Mouse (Mus musculus): Measurements from ENCODE around the gene Spint2. TPM values are rescaled to one million over a fixed set of nuclear protein-coding genes. Genes with fewer than 3 reads are reported as not detected.

Spint2 gene
- polyA plus RNA-seq, 1 experiment from 2014 or later, result 98.5 TPM

DNA sequence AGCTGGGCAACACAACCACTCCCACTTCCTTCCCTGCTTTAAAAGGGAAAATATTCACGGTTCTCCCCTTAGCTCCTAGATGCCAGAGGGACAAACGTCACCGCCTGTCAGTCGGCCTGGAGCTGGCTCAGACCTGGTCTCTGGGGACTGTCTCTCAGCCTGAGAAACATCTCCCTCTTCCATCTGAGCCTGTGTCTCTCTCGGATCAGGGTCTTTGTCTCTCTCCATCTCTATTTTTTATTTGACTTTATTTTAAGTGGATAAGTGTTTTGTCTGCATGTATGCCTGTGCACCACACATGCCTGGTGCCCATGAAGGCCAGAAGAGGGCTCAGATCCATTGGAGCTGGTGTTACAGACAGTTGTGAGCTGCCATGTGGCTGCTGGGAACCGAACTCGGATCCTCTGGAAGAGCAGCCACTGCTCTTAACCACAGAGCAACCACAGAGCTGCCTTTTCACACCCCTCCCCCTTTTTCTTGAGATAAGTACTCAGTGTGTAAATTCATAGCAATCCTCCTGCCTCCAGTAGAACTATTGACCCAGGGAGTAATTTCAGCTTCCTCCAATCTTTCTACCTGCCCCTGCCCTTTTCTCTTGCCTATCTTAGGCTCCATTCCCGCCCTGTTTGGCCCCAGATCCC lies 10.9 kb upstream of the Spint2 start:
- WGBS, result 24% methylated on average over 8 of the region's 8 CpGs
- H3K9ac ChIP-seq (ENCODE audit: low read length), result no peak overlapping the region; the same call in 1 of the 2 replicates
- peak overlapping the region; percentile 46 to 75 for H3K27ac ChIP-seq (replicated peaks in 1 of 2; ENCODE audit: control insufficient read depth in 1 of 2, insufficient read depth in 1 of 2, low read depth in 2 of 2, low read length in 2 of 2)
- H3K36me3 ChIP-seq (ENCODE audit: control insufficient read depth, insufficient read depth, low read length), result no peaks in the 10 kb centered on the region
- H3K27me3 ChIP-seq (ENCODE audit: control insufficient read depth, insufficient read depth, low read length), result peaks cover 12% of the 10 kb centered on the region
- H3K9me3 ChIP-seq (ENCODE audit: control insufficient read depth, low read length), result no peaks in the 10 kb centered on the region
- ATAC-seq (ENCODE audit: insufficient number of reproducible peaks, insufficient read depth, low FRiP score, low read depth), result no peak
- H3K4me3 ChIP-seq (ENCODE audit: control insufficient read depth in 1 of 2, insufficient read depth in 1 of 2, low read depth in 1 of 2, low read length in 2 of 2), result no peak overlapping the region
- H3K4me2 ChIP-seq (ENCODE audit: low read length), result peak overlapping the region; percentile 22
- peaks cover 14 to 20% of the 10 kb centered on the region in 2 experiments; a peak in 3 of 4 replicates for H3K4me1 ChIP-seq (ENCODE audit: control insufficient read depth in 2 of 2, insufficient read depth in 2 of 2, low read length in 2 of 2)

DNA sequence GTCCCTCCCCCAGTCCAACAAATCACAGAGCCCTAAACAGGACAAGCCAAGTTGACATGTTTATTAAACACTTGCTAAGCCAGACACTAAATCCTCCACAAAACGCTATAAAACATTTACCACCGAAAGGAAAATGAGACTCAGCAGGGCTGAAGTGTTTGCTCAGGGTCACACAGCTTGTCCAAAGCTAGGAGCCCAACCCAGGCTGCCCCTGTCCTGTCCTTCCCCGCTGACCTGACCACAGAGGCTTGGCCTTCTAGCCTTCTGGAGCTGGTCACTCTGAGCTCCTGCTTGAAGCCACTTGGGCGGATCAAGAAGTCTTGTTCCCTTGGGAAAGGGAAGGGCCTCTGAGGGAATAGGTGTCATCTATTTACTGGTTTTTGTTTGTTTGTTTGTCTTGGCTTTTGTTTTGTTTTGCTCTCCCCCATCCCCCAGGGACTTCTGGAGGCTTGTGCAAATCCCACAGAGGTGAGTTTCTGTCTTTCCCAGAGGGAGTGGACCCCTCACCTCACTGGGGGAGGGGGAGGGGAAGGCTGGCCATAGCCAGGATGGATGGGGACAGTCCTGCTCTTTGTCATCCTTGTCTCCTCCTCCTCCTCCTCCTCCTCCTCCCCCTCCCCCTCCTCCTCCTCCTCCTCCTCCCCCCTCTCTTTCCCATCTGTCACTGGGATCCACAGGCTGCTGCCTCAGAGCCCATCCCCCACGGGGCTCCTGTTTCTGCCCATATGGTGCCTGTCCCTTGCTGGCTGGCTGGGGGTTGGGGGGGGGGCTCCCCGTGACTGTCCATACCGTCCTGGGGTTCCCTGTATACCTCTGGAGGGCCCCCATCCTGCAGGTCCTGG lies 10.1 kb upstream of the Spint2 start:
- H3K27ac ChIP-seq (replicated peaks in 1 of 2; ENCODE audit: control insufficient read depth in 1 of 2, insufficient read depth in 1 of 2, low read depth in 2 of 2, low read length in 2 of 2), result peak overlapping the region in 1 of 2 experiments; percentile 75; a peak in 3 of 4 replicates
- H3K9ac ChIP-seq (ENCODE audit: low read length), result no peak overlapping the region
- no peak overlapping the region for H3K4me3 ChIP-seq (ENCODE audit: control insufficient read depth in 1 of 2, insufficient read depth in 1 of 2, low read depth in 1 of 2, low read length in 2 of 2)
- ATAC-seq (ENCODE audit: insufficient number of reproducible peaks, insufficient read depth, low FRiP score, low read depth), result no peak
- peaks cover 15% of the 10 kb centered on the region for H3K27me3 ChIP-seq (ENCODE audit: control insufficient read depth, insufficient read depth, low read length)
- H3K9me3 ChIP-seq (ENCODE audit: control insufficient read depth, low read length), result no peaks in the 10 kb centered on the region
- H3K36me3 ChIP-seq (ENCODE audit: control insufficient read depth, insufficient read depth, low read length), result no peaks in the 10 kb centered on the region
- WGBS, result 51% methylated on average over 6 of the region's 7 CpGs
- H3K4me1 ChIP-seq (ENCODE audit: control insufficient read depth in 2 of 2, insufficient read depth in 2 of 2, low read length in 2 of 2), result peaks cover 14 to 20% of the 10 kb centered on the region in 2 experiments; a peak in 3 of 4 replicates
- H3K4me2 ChIP-seq (ENCODE audit: low read length), result peak overlapping the region; percentile 22

DNA sequence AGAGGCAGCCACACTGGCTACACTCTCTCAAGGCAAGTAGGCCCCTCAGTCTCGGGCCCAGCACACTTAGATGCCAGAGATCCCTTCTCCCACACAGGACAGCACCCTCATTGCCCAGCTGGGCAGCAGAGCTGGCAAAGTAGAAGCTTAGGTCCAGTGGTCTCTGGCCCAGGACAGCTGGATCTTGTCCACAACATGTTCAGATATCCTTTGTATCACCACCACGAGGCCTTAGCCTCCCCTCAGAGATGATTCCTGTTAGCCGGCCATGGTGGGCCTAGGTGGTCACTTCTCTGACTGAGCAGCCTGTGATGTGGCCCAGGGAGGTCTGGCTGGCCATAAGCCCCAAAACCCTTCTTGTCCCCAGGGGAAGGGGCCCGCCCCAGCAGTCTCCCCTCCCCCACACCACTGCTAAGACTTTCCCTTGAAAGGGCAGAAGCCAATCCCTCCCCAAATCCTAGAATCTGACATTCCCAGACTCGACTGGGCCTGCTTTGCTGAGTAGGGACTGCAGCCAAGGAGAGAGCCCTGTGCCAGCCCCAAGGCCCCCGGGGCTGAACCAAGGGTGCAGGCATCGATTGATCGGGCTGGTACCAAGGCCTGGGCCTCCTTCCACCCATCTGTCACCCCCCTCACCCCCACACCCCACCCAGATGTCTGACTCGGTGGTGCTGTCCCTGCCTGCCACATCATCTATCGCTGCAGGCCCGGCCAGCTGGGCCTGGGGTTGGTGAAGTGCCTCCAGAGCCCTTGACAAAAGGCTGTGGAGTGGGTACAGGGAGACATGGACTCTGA lies 9.2 kb upstream of the Spint2 start:
- Histone ChIP-seq H3K27ac (replicated peaks in 1 of 2; ENCODE audit: control insufficient read depth in 1 of 2, insufficient read depth in 1 of 2, low read depth in 2 of 2, low read length in 2 of 2) (peak overlapping the region in 1 of 2 experiments; percentile 57; a peak in 2 of 4 replicates), H3K27me3 (ENCODE audit: control insufficient read depth, insufficient read depth, low read length) (peaks cover 21% of the 10 kb centered on the region), H3K36me3 (ENCODE audit: control insufficient read depth, insufficient read depth, low read length) (no peaks in the 10 kb centered on the region), H3K9ac (ENCODE audit: low read length) (no peak overlapping the region), H3K4me1 (ENCODE audit: control insufficient read depth in 2 of 2, insufficient read depth in 2 of 2, low read length in 2 of 2) (peaks cover 14 to 20% of the 10 kb centered on the region in 2 experiments; a peak in 3 of 4 replicates), H3K4me3 (ENCODE audit: control insufficient read depth in 1 of 2, insufficient read depth in 1 of 2, low read depth in 1 of 2, low read length in 2 of 2) (no peak overlapping the region), H3K9me3 (ENCODE audit: control insufficient read depth, low read length) (no peaks in the 10 kb centered on the region), H3K4me2 (ENCODE audit: low read length) (peak overlapping the region; percentile 83; the same call in 1 of the 2 replicates)
- ATAC-seq (ENCODE audit: insufficient number of reproducible peaks, insufficient read depth, low FRiP score, low read depth), result no peak
- WGBS, result 58% methylated on average over 11 of the region's 11 CpGs

DNA sequence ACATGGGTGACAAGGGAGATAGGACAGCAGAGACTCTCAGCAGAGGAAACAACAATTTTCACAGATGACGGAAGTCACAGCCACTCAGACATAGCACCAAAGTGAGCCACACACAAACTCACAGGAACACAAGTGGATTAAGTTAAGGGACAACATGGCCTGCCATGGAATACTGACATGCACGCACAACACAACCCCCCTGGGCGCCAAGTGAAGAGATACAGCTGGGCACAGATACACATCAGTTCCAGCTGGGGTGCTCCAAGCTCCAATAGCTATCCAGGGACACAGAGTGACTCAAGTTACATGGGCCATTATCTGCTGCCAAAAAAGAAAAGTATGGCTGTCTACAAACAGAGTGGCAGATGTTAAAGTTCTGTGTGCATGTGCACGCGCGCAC lies 8.1 kb upstream of the Spint2 start:
- Histone ChIP-seq H3K27me3 (ENCODE audit: control insufficient read depth, insufficient read depth, low read length) (peaks cover 21% of the 10 kb centered on the region), H3K27ac (replicated peaks in 1 of 2; ENCODE audit: control insufficient read depth in 1 of 2, insufficient read depth in 1 of 2, low read depth in 2 of 2, low read length in 2 of 2) (0 out of 4 replicates have a peak overlapping the region, but pooled peaks of 1 of the 2 experiments have one; percentile 14), H3K9ac (ENCODE audit: low read length) (peak overlapping the region; percentile 65)

DNA sequence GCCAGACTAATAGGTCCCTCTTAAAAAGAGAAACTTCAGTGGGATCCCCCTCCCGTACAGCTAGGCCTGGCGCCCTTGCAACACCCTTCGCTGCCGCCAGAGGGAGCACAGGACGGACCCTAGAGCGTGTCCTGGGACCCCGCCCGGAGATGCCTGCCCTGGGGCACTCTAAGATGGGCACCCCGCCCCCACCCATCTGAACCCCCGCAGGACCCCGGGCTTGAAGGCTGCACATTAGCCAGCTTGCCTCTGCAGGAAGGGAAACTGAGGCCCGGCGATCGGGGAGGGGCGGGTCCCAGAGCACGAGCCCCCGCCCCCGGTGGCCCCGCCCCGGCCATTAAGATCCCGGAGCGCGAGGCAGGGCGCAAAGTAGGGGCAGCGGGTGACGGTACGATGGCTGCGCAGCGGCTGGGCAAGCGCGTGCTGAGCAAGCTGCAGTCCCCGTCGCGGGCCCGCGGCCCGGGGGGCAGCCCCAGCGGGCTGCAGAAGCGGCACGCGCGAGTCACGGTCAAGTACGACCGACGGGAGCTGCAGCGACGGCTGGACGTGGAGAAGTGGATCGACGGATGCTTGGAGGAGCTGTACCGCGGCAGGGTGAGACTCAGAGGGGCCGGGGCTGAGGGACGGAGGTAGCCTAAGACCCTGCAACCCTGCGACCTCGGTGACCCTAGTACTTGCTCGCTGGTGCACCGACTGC lies 7.4 kb upstream of the Spint2 start, which contains the start of gene Ppp1r14a:
Gene Ppp1r14a (plus strand): TSS at position 367 of the 697 bp plus-strand sequence.
- ATAC-seq (ENCODE audit: insufficient number of reproducible peaks, insufficient read depth, low FRiP score, low read depth), result peak; percentile 26; the same call in 1 of the 2 replicates
- 2% methylated on average over 55 of the region's 59 CpGs for WGBS
- H3K27me3 ChIP-seq (ENCODE audit: control insufficient read depth, insufficient read depth, low read length), result peaks cover 21% of the 10 kb centered on the region
- H3K4me2 ChIP-seq (ENCODE audit: low read length), result peak within 1 kb of the TSS; percentile 83
- H3K4me1 ChIP-seq (ENCODE audit: control insufficient read depth in 2 of 2, insufficient read depth in 2 of 2, low read length in 2 of 2), result peaks cover 14 to 20% of the 10 kb centered on the region in 2 experiments; a peak in 3 of 4 replicates
- no peaks in the 10 kb centered on the region for H3K36me3 ChIP-seq (ENCODE audit: control insufficient read depth, insufficient read depth, low read length)
- peak within 1 kb of the TSS; percentile 51 to 56 for H3K4me3 ChIP-seq (ENCODE audit: control insufficient read depth in 1 of 2, insufficient read depth in 1 of 2, low read depth in 1 of 2, low read length in 2 of 2)
- H3K27ac ChIP-seq (replicated peaks in 1 of 2; ENCODE audit: control insufficient read depth in 1 of 2, insufficient read depth in 1 of 2, low read depth in 2 of 2, low read length in 2 of 2), result 0 out of 4 replicates have a peak within 1 kb of the TSS, but pooled peaks of 1 of the 2 experiments have one; percentile 14
- peak within 1 kb of the TSS; percentile 65 for H3K9ac ChIP-seq (ENCODE audit: low read length)
- H3K9me3 ChIP-seq (ENCODE audit: control insufficient read depth, low read length), result no peaks in the 10 kb centered on the region

More for the DNA sequence above, 8.1 kb upstream of the Spint2 start:
- peaks cover 14 to 20% of the 10 kb centered on the region in 2 experiments; a peak in 3 of 4 replicates for H3K4me1 ChIP-seq (ENCODE audit: control insufficient read depth in 2 of 2, insufficient read depth in 2 of 2, low read length in 2 of 2)
- H3K9me3 ChIP-seq (ENCODE audit: control insufficient read depth, low read length), result no peaks in the 10 kb centered on the region
- peak overlapping the region; percentile 83 for H3K4me2 ChIP-seq (ENCODE audit: low read length)
- ATAC-seq (ENCODE audit: insufficient number of reproducible peaks, insufficient read depth, low FRiP score, low read depth), result no peak
- H3K4me3 ChIP-seq (ENCODE audit: control insufficient read depth in 1 of 2, insufficient read depth in 1 of 2, low read depth in 1 of 2, low read length in 2 of 2), result peak overlapping the region; percentile 51 to 56
- WGBS, result 82% methylated on average over 6 of the region's 6 CpGs
- H3K36me3 ChIP-seq (ENCODE audit: control insufficient read depth, insufficient read depth, low read length), result no peaks in the 10 kb centered on the region

DNA sequence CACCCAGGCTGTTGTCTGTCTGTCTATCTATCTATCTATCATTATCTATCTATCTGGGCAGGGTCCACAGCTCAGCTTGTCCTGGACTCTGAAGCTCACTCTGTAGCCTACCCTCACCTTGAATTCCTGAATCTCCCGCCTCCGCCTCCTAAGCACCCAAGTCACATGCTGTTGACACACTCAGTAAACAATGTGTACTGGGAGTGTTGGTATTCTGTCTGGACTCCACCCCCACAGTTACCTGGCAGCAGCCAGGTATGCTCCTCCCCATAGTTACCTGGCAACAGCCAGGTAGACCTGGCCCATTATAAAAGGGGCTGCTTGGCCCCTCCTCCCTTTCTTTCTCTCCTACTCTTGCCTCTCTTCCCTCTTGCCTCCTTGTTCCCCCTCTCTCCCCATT lies 6.4 kb upstream of the Spint2 start:
- no peak overlapping the region for H3K27ac ChIP-seq (replicated peaks in 1 of 2; ENCODE audit: control insufficient read depth in 1 of 2, insufficient read depth in 1 of 2, low read depth in 2 of 2, low read length in 2 of 2)
- H3K9me3 ChIP-seq (ENCODE audit: control insufficient read depth, low read length), result no peaks in the 10 kb centered on the region
- peaks cover 17% of the 10 kb centered on the region; the same call in 1 of the 2 replicates for H3K27me3 ChIP-seq (ENCODE audit: control insufficient read depth, insufficient read depth, low read length)
- peaks cover 11 to 20% of the 10 kb centered on the region in 2 experiments; a peak in 3 of 4 replicates for H3K4me1 ChIP-seq (ENCODE audit: control insufficient read depth in 2 of 2, insufficient read depth in 2 of 2, low read length in 2 of 2)
- H3K36me3 ChIP-seq (ENCODE audit: control insufficient read depth, insufficient read depth, low read length), result no peaks in the 10 kb centered on the region
- WGBS, result 90% methylated on average over 2 of the region's 2 CpGs
- no peak for ATAC-seq (ENCODE audit: insufficient number of reproducible peaks, insufficient read depth, low FRiP score, low read depth)
- H3K4me3 ChIP-seq (ENCODE audit: control insufficient read depth in 1 of 2, insufficient read depth in 1 of 2, low read depth in 1 of 2, low read length in 2 of 2), result no peak overlapping the region
- H3K9ac ChIP-seq (ENCODE audit: low read length), result no peak overlapping the region
- H3K4me2 ChIP-seq (ENCODE audit: low read length), result no peak overlapping the region

Data from heart, embryonic 14.5 days (tissue).